Mouse (Mus musculus): ENCODE results near the gene Zfp329.

GRCm38 (mm10) chr7:12779782-12780150 lies 38.9 kb downstream of the Zfp329 start:
- no peak for TF ChIP-seq CTCF (IDR thresholded peaks at IDR 0.05; ENCODE audit: insufficient read depth, low read depth, low read length)
- TF ChIP-seq POLR2A (IDR thresholded peaks at IDR 0.05; ENCODE audit: insufficient read depth, low read depth, low read length): no peak
